Mouse (Mus musculus) layer of hippocampus, postnatal 36 days (tissue): ENCODE data around the gene Gm49388. TPM values are rescaled to one million over a fixed set of nuclear protein-coding genes. Genes with fewer than 3 reads are reported as not detected.

ENCODE experiments used
- DNase-seq, 2 experiments: peaks; one replicate each; pipeline ENCODE4 v3.0.0; 2022
- total RNA-seq, 2 experiments: library from RNA; stranded (reverse); gene quantifications; 2 replicates each; pipeline ENCODE4 v1.2.3; 2021

Gene Gm49388
- total RNA-seq = 1 to 10 TPM; 2.4 to 2.9 TPM

DNA sequence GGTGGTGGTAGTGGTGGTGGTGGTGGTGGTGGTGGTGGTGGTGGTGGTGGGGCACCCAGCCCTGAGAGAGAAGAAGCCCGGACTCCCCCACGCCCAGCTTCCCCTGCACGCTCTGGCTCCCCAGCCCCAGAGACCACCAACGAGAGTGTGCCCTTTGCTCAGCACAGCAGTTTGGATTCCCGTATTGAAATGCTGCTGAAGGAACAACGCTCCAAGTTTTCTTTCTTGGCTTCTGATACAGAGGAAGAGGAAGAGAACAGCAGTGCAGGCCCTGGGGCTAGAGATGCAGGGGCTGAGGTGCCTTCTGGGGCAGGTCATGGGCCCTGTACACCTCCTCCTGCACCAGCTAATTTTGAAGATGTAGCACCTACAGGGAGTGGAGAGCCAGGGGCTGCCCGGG is at the start of gene Gm49388:
Gene Gm49388, plus strand, starts transcription at position 301 of the 400 bp plus-strand sequence.
- DNase-seq = no peak

DNA sequence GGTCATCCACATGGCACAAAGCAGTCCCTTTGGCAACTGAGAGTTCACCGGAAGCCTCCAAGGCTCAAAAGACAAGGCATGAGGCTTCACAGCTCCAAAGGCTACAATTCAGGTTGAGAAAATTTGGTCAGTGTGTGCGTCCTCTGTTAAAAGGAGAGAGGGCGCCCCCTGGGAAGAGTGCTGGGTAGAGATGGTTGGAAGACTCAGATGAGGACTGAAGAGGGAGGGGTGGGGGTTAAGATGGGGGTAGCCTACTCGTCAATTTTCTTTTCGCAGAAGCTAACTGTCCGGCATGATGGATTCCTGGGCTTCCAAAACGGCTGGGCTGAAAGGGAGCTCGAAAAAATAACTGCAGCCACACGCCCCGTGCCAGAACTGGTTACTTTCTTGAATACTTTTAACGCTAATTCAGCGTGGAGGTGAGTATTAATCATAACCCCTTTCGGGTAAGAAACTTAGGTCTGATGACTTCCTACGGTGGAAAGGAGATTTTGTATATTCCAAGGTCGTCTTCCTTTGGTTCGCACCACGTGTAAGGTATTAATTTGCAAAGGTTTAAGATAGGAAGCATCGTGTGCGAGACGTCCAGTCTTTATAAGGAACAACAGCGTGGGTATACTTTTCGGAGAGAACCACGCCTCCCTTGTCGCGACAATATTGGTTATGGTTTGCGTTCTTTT is 40.9 kb upstream of the Gm49388 start, which contains the start of gene Fbxl19:
Gene Fbxl19, plus strand, starts transcription at position 178 of the 680 bp plus-strand sequence.
- DNase-seq = peak; percentile 67 to 73

DNA sequence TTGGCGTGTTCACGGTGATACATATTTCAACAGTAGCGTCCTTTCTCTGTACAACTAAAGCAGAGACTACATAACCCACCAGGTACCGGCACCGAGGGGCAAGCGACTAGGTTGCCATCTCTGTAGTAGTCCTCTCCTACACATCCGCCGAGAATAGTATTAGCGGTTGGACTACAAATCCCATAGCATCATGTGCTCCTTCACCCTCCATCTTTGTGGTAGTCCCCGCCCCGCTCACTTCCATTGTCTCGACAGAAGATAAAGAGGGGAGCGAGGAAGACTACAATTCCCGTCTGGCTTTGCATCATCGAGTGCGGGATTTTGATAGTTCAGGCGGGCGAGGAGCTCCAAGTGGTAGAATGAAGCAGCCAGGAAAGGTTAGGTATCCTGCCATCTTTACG is 40.2 kb upstream of the Gm49388 start:
- DNase-seq = peak; percentile 92 to 94

DNA sequence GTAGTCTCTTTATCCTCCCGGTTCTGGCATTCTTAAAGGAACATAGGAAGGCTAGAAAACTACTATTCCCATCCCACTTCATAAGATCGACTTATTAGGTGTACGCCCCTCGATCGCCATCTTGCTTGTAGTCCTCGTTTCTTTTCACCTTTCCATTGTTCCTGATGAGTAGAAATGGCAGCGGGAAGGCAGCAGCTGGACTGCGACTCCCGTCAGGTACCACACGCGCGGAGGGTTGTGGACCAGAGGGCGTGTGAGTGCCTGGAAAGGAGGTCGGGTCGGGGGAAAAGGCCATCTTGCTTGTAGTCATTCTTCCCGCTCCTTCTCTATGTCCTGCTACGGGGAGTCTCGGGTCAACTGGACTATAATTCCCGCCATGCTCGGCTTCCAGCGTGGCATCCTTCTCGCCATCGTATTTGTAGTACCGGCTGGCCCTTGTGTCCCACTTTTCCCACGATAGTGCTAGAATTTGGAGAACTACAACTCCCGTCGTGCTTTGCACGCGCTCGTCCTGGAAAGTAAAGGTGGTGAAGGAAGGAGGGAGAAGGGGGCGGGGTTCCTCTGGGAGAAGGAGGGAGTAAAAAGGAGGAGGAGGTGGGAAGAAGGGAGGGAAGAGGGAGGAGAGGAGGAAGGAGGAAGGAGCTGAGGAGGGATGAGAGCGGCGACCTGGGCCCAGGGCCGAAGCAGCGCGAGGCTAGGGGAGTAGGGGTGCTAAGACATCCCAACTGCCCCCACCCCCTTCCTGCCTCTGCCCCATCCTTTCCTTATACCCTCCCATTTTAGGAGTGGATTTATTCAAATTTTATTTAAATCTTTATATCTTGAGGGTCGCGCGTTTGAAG is 39.5 kb upstream of the Gm49388 start:
- peak; percentile 97 for DNase-seq

- no peak for DNase-seq
Measured at GRCm38 (mm10) chr7:127746494-127747491, 38.6 kb upstream of the Gm49388 start.

- DNase-seq = no peak
Measured at GRCm38 (mm10) chr7:127747559-127748234, 37.7 kb upstream of the Gm49388 start.

DNA sequence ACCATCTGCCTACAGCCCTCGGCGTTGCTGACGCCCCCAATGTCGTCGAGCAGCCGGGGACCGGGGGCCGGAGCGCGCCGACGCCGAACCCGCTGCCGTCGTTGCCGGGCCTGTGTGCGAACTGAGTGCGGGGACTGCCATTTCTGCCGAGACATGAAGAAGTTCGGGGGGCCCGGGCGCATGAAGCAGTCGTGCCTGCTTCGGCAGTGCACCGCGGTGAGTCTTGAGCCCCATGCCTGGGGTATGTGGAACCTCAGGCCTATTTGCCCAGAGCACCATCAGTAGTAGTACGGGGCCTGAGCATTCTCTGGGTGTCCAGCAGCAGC is 37.2 kb upstream of the Gm49388 start:
- no peak for DNase-seq

DNA sequence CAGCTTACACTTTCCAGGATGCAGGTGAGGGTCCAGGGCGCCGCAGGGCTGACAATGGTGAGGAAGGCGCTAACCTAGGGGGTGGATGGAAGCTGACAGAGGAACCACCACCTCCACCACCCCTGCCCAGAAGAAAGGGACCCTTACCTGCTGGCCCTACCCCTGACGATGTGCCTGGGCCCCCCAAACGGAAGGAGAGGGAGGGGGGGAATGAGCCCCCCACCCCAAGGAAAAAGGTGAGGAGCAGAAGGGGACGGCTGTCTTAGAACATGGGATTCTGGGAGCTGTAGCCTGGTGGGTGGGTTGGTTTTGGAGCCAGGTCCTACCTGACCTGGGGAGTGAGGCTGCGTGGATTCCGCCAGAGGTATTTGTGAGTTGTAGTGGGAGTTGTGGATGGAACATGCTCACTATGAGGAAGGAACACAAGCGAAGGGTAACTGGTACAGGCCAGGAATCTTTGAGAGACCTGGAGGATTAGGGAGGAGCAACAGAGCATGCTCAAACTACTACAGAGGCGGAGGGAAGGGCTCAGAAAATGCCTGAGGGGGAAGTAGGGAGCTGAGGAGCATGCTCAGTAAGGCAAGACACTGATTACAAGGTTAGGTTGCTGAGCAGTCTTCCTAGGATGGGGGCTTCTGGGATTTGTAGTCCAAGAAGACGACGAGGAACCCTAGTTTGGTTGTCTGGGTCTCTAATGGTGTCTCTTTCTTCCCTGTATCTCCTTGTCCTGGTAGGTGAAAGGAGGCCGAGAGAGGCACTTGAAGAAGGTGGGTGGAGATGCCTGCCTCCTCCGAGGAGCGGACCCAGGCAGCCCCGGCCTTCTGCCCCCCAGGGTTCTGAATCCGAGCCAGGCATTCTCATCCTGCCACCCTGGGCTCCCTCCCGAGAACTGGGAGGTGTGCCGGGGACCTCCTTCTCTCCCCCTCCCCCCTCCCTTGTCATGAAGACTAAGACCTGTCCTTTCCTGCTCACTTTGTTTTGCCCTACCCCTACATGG is 35.0 kb upstream of the Gm49388 start:
- DNase-seq = peak in 1 of 2 experiments; percentile 32

GRCm38 (mm10) chr7:127751619-127752018 is 33.8 kb upstream of the Gm49388 start:
- DNase-seq = no peak

DNA sequence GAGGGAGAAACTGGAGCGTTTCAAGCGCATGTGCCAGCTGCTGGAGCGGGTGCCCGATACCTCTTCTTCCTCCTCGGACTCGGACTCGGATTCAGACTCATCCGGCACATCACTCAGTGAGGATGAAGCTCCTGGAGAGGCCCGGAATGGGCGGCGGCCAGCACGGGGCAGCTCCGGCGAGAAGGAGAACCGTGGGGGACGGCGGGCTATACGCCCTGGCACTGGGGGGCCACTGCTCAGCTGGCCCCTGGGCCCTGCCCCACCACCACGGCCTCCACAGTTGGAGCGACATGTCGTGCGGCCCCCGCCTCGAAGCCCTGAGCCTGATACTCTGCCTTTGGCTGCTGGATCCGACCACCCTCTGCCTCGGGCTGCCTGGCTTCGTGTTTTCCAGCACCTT is 33.3 kb upstream of the Gm49388 start:
- no peak for DNase-seq

- no peak for DNase-seq
Measured at GRCm38 (mm10) chr7:127753158-127753557, 32.2 kb upstream of the Gm49388 start.

DNA sequence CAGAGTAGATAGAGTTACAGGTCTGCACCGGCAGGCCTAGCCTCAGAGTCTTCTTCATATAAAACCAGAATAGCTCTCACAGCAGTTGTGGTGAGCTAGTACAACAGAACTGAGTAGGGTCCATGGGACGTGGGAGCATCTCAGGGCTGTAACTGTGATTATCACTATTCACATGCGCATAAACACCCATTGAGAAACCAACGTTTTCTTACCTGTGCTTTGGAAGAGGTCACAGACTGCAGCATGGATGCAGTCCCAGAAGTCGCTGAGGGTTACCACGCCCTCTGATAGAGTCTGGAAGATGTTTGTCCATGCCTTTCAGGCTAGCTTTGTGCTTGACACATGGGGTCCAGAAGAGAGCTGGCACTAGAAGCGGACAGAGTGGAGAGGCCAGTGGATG is 31.7 kb upstream of the Gm49388 start:
- no peak for DNase-seq

DNA sequence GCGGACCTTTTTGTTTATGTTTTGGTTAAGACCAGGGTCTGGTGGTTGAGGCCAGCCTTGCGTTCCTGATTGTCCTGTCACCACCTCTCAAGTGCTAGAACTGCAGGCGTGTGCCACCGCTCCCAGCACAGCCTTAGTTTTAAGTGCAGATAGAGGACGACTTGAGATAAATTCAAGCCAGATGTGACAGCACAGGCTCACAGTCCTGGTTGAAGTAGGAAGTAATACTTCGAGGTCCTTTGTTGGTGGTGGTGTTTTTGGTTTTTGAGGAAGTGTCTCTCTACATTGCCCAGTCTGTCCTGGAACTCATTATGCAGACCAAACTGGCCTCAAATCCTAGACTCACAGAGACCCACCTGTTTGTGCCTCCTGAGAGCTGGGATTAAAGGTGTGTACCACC is 25.7 kb upstream of the Gm49388 start:
- no peak for DNase-seq

DNA sequence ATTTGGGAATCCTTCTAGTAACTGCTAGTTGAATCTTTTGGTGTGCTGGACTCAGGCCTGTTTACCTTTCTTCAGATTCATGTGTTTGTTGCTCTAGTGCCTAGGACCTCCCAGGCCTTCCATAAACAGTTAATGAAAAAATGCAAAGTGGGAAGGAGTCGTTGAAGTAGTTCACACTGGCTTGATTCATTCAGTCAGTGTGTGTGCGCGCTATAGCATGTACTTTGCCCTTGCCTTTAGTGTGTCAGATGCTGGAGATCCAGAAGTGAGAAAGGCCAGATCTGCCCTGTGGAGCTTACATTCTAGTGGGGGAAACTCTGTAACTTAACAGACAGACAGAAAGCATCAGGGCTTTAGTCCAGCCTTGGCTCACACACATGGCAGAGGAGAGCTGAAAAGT is 24.9 kb upstream of the Gm49388 start:
- DNase-seq = no peak

DNA sequence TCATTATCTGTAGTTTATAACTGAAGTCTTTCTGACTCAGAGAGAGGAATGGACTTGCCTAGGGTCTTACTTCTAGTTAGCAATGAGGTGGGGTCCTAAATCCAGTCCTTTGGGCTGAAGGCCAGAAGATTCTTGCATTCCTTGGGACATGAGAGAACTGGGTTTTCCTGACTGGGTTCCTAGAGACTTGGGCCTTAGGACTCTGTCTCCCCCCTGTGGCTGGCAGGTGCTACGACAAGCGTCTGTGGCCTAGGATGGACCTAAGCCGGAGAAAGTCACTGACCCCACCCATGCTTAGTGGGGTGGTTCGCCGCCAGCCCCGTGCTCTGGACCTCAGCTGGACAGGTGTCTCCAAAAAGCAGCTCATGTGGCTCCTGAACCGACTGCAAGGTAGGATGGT is 24.4 kb upstream of the Gm49388 start:
- DNase-seq = peak in 1 of 2 experiments; percentile 56

DNA sequence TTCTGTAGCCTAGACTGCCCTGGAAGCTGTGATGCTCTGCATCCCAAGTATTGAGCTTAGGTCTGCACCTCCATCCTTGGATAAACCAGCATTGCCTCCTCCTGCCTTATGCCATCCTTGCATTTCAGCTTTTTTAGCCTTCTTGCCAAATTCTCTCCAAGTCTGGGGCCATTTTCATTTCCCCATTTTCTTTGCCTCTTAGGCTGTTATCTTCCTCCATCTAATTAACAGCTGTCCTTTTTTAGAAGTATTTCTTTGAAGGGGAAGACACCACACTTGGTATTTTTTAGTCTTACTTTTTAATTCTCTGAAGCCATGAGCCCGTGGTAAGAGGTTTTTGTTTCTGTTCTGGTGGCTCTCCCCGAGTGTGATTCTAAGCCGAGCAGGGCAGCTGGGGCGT is 21.8 kb upstream of the Gm49388 start:
- DNase-seq = no peak

- DNase-seq = no peak
Measured at GRCm38 (mm10) chr7:127765756-127766155, 19.7 kb upstream of the Gm49388 start.

DNA sequence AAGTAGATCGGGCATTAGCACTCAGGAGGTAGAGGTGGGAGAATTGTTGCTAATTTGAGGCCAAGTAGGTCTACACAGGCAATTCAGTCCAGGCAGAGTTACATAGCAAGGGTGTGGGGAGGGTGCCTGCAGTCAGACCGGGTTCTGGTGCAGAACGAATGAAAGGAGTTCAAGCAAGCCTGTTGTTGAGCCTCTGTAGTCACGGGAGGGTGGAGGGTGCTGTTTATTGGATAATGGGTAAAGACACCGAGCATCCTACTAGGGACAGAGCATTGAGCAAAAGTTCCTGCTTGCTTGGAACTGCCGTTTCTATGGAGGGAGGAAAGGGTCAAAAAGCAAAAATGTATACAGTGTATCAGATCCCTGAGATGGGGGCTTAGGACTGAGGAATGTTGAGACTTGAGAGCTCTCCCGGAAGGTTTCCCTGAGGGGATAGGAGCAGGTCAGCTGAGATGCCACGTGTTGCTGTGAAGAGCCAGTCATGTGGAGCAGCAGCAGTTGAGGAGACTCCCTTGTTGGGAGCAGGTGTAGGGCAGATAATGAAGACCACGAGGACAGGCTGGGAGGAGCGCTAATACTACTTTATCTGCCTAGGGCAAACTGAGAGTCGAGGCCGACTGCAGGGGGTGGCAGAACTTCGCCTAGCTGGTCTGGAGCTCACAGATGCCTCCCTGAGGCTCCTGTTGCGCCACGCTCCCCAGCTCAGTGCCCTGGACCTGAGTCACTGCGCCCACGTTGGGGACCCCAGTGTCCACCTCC is 18.4 kb upstream of the Gm49388 start:
- no peak for DNase-seq

DNA sequence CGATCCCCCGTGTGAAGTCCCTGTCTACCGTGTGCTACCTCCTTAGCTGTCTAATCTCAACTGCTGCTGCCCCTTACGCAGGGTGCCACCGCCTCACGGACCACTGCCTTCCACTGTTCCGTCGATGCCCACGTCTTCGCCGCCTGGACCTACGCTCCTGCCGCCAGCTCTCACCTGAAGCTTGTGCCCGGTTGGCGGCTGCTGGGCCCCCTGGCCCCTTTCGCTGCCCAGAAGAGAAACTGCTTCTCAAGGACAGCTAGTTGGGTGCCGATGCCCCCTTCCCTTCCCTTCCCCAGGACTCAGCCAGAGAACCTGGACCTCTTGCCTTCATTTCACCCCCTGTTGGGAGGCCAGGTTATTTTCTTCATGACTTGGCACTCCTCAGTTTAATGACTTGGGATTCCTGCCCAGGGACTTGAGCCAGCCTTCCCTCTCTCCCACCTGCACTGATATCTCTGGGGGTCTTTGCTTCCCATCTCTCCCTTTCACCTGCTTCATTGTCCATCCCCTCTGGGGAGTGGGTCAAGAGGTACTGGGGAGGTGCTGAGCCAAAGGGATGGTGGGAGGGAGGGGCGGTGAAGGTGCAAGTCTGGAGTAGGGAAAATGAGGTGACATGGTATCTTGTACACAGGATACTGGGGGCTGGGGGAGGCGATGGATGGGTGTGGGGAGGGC is 17.6 kb upstream of the Gm49388 start:
- DNase-seq = no peak
